Mouse (Mus musculus) limb, embryonic 14.5 days (tissue): ENCODE measurements around the gene Ly6g6e. TPM values are rescaled to one million over a fixed set of nuclear protein-coding genes. Genes with fewer than 3 reads are reported as not detected.
"Not testable (repeated sequence)": the region's sequence is repeated elsewhere in the genome, so short reads cannot be mapped to it uniquely, and the experiment has no call there.

Experiments
- ATAC-seq: fragments of 200-750 bp; cut with Nextera tagmentation; 2 replicates; pipeline ENCODE4 v1.8.0; 2017; ENCODE audit warnings: low read depth, moderate number of reproducible peaks, moderate TSS enrichment; ENCODE audit not compliant: low FRiP score
- DNase-seq: peaks from one replicate; pipeline ENCODE4 v3.0.0-alpha.2; 2015; ENCODE audit warnings: low spot score
- H3K27ac ChIP-seq: fragments of 300-500 bp; sonication (generic); replicated peaks from 2 replicates; pipeline ENCODE4 v1.5.1; 2014; ENCODE audit warnings: low read depth, mild to moderate bottlenecking, low read length, moderate library complexity, mixed read lengths
- H3K27me3 ChIP-seq: fragments of 300-500 bp; sonication (generic); 2 replicates; pipeline ENCODE4 v1.6.1; 2014; ENCODE audit warnings: low read length, mixed read lengths; ENCODE audit not compliant: control insufficient read depth, insufficient read depth
- H3K36me3 ChIP-seq: fragments of 300-500 bp; sonication (generic); 2 replicates; pipeline ENCODE4 v1.6.1; 2014; ENCODE audit warnings: mild to moderate bottlenecking, low read length, moderate library complexity, mixed read lengths; ENCODE audit not compliant: control insufficient read depth, insufficient read depth
- H3K4me1 ChIP-seq: fragments of 300-500 bp; sonication (generic); 2 replicates; pipeline ENCODE4 v1.6.1; 2014; ENCODE audit warnings: antibody characterized with exemption, low read length, mixed read lengths; ENCODE audit not compliant: control insufficient read depth, insufficient read depth
- H3K4me2 ChIP-seq: fragments of 300-500 bp; sonication (generic); replicated peaks from 2 replicates; pipeline ENCODE4 v1.6.1; 2014; ENCODE audit warnings: low read depth, mild to moderate bottlenecking, low read length, moderate library complexity; ENCODE audit not compliant: severe bottlenecking
- H3K4me3 ChIP-seq: fragments of 300-500 bp; sonication (generic); replicated peaks from 2 replicates; pipeline ENCODE4 v1.5.1; 2014; ENCODE audit warnings: low read length
- H3K9ac ChIP-seq: fragments of 300-500 bp; sonication (generic); 2 replicates; pipeline ENCODE4 v1.6.1; 2014; ENCODE audit warnings: mild to moderate bottlenecking, low read depth, low read length, moderate library complexity; ENCODE audit not compliant: severe bottlenecking
- H3K9me3 ChIP-seq: fragments of 300-500 bp; sonication (generic); 2 replicates; pipeline ENCODE4 v1.6.1; 2016; ENCODE audit warnings: low read length; ENCODE audit not compliant: control insufficient read depth
- POLR2A ChIP-seq: fragments of 200-500 bp; IDR thresholded peaks from 2 replicates; pipeline ENCODE4 v1.8.0; 2012; ENCODE audit warnings: inconsistent platforms, mild to moderate bottlenecking, moderate library complexity, borderline replicate concordance; ENCODE audit not compliant: insufficient read depth, insufficient read length; ENCODE audit errors: extremely low read depth
- WGBS: fragments of 180-500 bp; shearing (Covaris S2); extraction: QIAGEN DNeasy Blood & Tissue Kit; methylation state at CpG from one replicate; pipeline ENCODE4 v1.1.7; 2014; 5-methylcytosine and 5-hydroxymethylcytosine counted together
- polyA plus RNA-seq, 2 experiments: library from polyadenylated mRNA; depleted of rRNA in 1 of 2; stranded (reverse) in 1 of 2; unstranded in 1 of 2; fragments of >200 nt; fragmentation: Nextera tagmentation in 1 of 2; extraction: Ambion mirVana in 1 of 2; gene quantifications; 2 replicates each; pipeline versions ENCODE4 v1.2.1 to v1.2.3; 2012 to 2014

Ly6g6e gene
- polyA plus RNA-seq, 2 experiments: 14.8 to 28.4 TPM

GRCm38 (mm10) chr17:35121143-35121799 is 44.6 kb downstream of the Ly6g6e start, which contains the start of gene Gpank1:
Gene Gpank1 (plus strand): TSS chr17:35121455.
- Histone ChIP-seq H3K4me3 (peak within 1 kb of the TSS; percentile 98), H3K4me2 (peak within 1 kb of the TSS; percentile 74), H3K9me3 (no peaks in the 10 kb centered on the region), H3K27me3 (no peaks in the 10 kb centered on the region), H3K36me3 (peaks cover 41% of the 10 kb centered on the region), H3K27ac (peak within 1 kb of the TSS; percentile 84), H3K9ac (peak within 1 kb of the TSS; percentile 90), H3K4me1 (peaks cover 12% of the 10 kb centered on the region)
- under 1% methylated on average over 49 of the region's 50 CpGs for WGBS
- ATAC-seq (peak; percentile 96), DNase-seq (peak; percentile 100)
- peak; percentile 68; the same call in 1 of the 2 replicates for TF ChIP-seq POLR2A

GRCm38 (mm10) chr17:35121871-35122303 is 45.2 kb downstream of the Ly6g6e start, which contains the start of gene Csnk2b:
Gene Csnk2b (minus strand): TSS chr17:35122053.
- Histone ChIP-seq H3K4me1 (peaks cover 18% of the 10 kb centered on the region), H3K9ac (peak within 1 kb of the TSS; percentile 90), H3K27ac (peak within 1 kb of the TSS; percentile 84), H3K4me2 (peak within 1 kb of the TSS; percentile 74), H3K4me3 (peak within 1 kb of the TSS; percentile 98), H3K9me3 (no peaks in the 10 kb centered on the region), H3K27me3 (no peaks in the 10 kb centered on the region), H3K36me3 (peaks cover 36% of the 10 kb centered on the region)
- TF ChIP-seq POLR2A: no peak
- ATAC-seq (no peak), DNase-seq (peak; percentile 72)
- WGBS: under 1% methylated on average over 19 of the region's 19 CpGs

- H3K4me3 ChIP-seq, H3K9me3 ChIP-seq, ATAC-seq, H3K27ac ChIP-seq, H3K27me3 ChIP-seq, DNase-seq, H3K4me2 ChIP-seq, H3K9ac ChIP-seq: not testable (repeated sequence)
- peaks cover 23% of the 10 kb centered on the region for H3K4me1 ChIP-seq
- WGBS: 94% methylated on average over 9 of the region's 9 CpGs
- peaks cover 30% of the 10 kb centered on the region for H3K36me3 ChIP-seq
Measured at GRCm38 (mm10) chr17:35123287-35123686, 46.6 kb downstream of the Ly6g6e start.

DNA sequence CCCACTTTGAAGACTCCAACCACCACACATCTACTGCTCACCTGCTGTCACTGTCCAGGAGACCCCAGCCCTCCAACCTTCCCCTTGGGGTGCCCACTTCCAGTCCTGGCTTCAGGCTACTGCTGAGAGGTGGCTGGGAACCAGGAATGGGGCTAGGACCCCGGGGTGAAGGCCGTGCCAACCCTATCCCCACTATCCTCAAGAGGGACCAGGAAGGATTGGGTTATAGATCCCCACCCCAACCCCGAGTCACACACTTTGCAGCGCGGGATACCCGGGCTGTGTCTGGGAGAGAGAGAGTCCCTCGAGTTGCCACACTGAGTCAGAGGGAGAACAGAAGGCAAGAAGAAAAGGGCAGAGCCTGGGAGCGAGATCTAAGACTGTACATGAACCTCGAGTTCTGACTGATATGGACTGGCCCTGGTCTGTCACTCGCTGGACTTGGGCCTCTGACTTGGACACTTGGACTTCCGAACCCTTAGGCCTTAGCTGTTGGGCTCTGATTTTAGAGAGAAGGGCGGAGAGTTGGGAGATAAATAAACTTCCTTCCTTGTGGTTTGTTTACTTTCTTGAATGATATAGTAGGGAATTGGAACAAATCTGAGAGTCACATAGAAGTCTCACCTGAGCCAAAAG is 47.7 kb downstream of the Ly6g6e start:
- not testable (repeated sequence) for H3K4me3 ChIP-seq, DNase-seq, H3K27me3 ChIP-seq, H3K9ac ChIP-seq, H3K27ac ChIP-seq, H3K4me2 ChIP-seq, ATAC-seq, H3K9me3 ChIP-seq
- Histone ChIP-seq H3K36me3 (peaks cover 26% of the 10 kb centered on the region), H3K4me1 (peaks cover 23% of the 10 kb centered on the region)
- 91% methylated on average over 12 of the region's 12 CpGs for WGBS

DNA sequence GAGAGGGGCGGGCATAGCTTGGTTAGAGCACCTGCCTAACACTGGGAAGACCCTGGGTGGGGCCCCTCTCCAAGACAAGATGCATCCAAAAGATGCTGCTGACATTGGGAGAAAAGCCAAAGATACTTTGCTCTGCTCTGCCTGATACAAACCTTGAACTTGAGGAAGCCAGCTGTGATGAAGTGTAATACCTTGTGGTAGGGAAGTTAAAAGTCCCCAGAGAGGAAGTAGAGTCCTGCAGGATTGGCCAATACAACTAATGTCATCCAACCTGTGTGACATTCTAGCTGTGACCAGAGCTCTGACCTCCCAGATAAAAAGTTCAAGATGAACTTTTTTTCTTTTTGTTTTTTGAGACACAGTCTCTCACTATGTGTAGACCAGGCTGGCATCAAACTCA is 48.4 kb downstream of the Ly6g6e start:
- Histone ChIP-seq H3K36me3 (peaks cover 20% of the 10 kb centered on the region), H3K27me3 (no peaks in the 10 kb centered on the region), H3K4me1 (peaks cover 19% of the 10 kb centered on the region), H3K9me3 (no peaks in the 10 kb centered on the region), H3K4me2 (no peak overlapping the region), H3K4me3 (no peak overlapping the region; the same call in 1 of the 2 replicates), H3K9ac (no peak overlapping the region; the same call in 1 of the 2 replicates), H3K27ac (no peak overlapping the region)
- 90% methylated on average over 1 of the region's 1 CpGs for WGBS
- ATAC-seq (no peak), DNase-seq (no peak)
- no peak for TF ChIP-seq POLR2A
